Mouse (Mus musculus) heart, embryonic 11.5 days (tissue): ENCODE measurements around the gene Alox5. TPM values are rescaled to one million over a fixed set of nuclear protein-coding genes. Genes with fewer than 3 reads are reported as not detected.

Experiments
- ATAC-seq: fragments of 200-750 bp; cut with Nextera tagmentation; replicated peaks from 2 replicates; pipeline ENCODE4 v1.8.0; 2017; ENCODE audit warnings: moderate library complexity; ENCODE audit not compliant: insufficient number of reproducible peaks, low FRiP score, low TSS enrichment
- H3K27ac ChIP-seq: fragments of 300-500 bp; sonication (generic); 2 replicates; pipeline ENCODE4 v1.5.1; 2014; ENCODE audit warnings: mild to moderate bottlenecking, low read depth, low read length
- H3K27me3 ChIP-seq: fragments of 300-500 bp; sonication (generic); 2 replicates; pipeline ENCODE4 v1.6.1; 2014; ENCODE audit warnings: mild to moderate bottlenecking, low read length, mixed read lengths; ENCODE audit not compliant: control insufficient read depth, insufficient read depth
- H3K36me3 ChIP-seq: fragments of 300-500 bp; sonication (generic); 2 replicates; pipeline ENCODE4 v1.6.1; 2014; ENCODE audit warnings: mild to moderate bottlenecking, low read length, moderate library complexity, mixed read lengths; ENCODE audit not compliant: control insufficient read depth, insufficient read depth
- H3K4me1 ChIP-seq: fragments of 300-500 bp; sonication (generic); 2 replicates; pipeline ENCODE4 v1.6.1; 2014; ENCODE audit warnings: low read length; ENCODE audit not compliant: control insufficient read depth, insufficient read depth
- H3K4me2 ChIP-seq: fragments of 300-500 bp; sonication (generic); 2 replicates; pipeline ENCODE4 v1.6.1; 2014; ENCODE audit warnings: mild to moderate bottlenecking, moderate library complexity
- H3K4me3 ChIP-seq: fragments of 300-500 bp; sonication (generic); 2 replicates; pipeline ENCODE4 v1.5.1; 2014; ENCODE audit warnings: low read depth, low read length
- H3K9ac ChIP-seq: fragments of 300-500 bp; sonication (generic); 2 replicates; pipeline ENCODE4 v1.6.1; 2014; ENCODE audit warnings: mild to moderate bottlenecking, low read depth, low read length, moderate library complexity
- H3K9me3 ChIP-seq: fragments of 300-500 bp; sonication (generic); replicated peaks from 2 replicates; pipeline ENCODE4 v1.6.1; 2016; ENCODE audit warnings: low read length; ENCODE audit not compliant: control insufficient read depth
- WGBS: fragments of 180-500 bp; shearing (Covaris S2); extraction: QIAGEN DNeasy Blood & Tissue Kit; methylation state at CpG from one replicate; pipeline ENCODE4 v1.1.7; 2014; ENCODE audit not compliant: insufficient replicate concordance; 5-methylcytosine and 5-hydroxymethylcytosine counted together
- polyA plus RNA-seq: library from polyadenylated mRNA; unstranded; fragments of >200 nt; fragmentation: Nextera tagmentation; extraction: Ambion mirVana; gene quantifications from 2 replicates; pipeline ENCODE4 v1.2.1, GENCODE M21; 2014

The Alox5 gene
- polyA plus RNA-seq, 1 experiment from 2014 or later = 2.7 TPM

- Histone ChIP-seq H3K4me1 (peaks cover 4% of the 10 kb centered on the region), H3K27me3 (no peaks in the 10 kb centered on the region), H3K4me3 (no peak overlapping the region), H3K9ac (no peak overlapping the region), H3K27ac (no peak overlapping the region), H3K9me3 (0 out of 2 replicates have a peak, but pooled peaks cover 3% of the 10 kb centered on the region), H3K36me3 (no peaks in the 10 kb centered on the region; the same call in 1 of the 2 replicates), H3K4me2 (no peak overlapping the region)
- 77% methylated on average over 3 of the region's 3 CpGs for WGBS
- ATAC-seq = no peak
These were observed 33.4 kb downstream of the Alox5 start for GRCm38 (mm10) chr6:116427552-116427951.

- no peaks in the 10 kb centered on the region for H3K27me3 ChIP-seq
- H3K4me3 ChIP-seq = no peak overlapping the region
- no peak overlapping the region for H3K27ac ChIP-seq
- no peak overlapping the region for H3K4me2 ChIP-seq
- WGBS = 53% methylated on average over 2 of the region's 2 CpGs
- H3K9ac ChIP-seq = no peak overlapping the region
- no peaks in the 10 kb centered on the region for H3K36me3 ChIP-seq
- no peaks in the 10 kb centered on the region for H3K9me3 ChIP-seq
- H3K4me1 ChIP-seq = no peaks in the 10 kb centered on the region
- ATAC-seq = no peak
These were observed 37.3 kb downstream of the Alox5 start for GRCm38 (mm10) chr6:116423664-116424063.

- WGBS = 87% methylated on average over 7 of the region's 7 CpGs
- Histone ChIP-seq H3K36me3 (no peaks in the 10 kb centered on the region), H3K4me3 (no peak overlapping the region), H3K9me3 (no peaks in the 10 kb centered on the region), H3K27ac (no peak overlapping the region), H3K27me3 (no peaks in the 10 kb centered on the region), H3K9ac (no peak overlapping the region), H3K4me1 (no peaks in the 10 kb centered on the region), H3K4me2 (no peak overlapping the region)
- ATAC-seq = no peak
These were observed 38.0 kb downstream of the Alox5 start for GRCm38 (mm10) chr6:116422991-116423390.

- H3K9ac ChIP-seq = no peak overlapping the region
- no peaks in the 10 kb centered on the region for H3K9me3 ChIP-seq
- H3K36me3 ChIP-seq = no peaks in the 10 kb centered on the region
- no peaks in the 10 kb centered on the region for H3K27me3 ChIP-seq
- ATAC-seq = no peak
- no peak overlapping the region for H3K4me3 ChIP-seq
- H3K4me1 ChIP-seq = peaks cover 3% of the 10 kb centered on the region; the same call in 1 of the 2 replicates
- H3K27ac ChIP-seq = no peak overlapping the region
- 81% methylated on average over 10 of the region's 10 CpGs for WGBS
- H3K4me2 ChIP-seq = no peak overlapping the region
These were observed 40.7 kb downstream of the Alox5 start for GRCm38 (mm10) chr6:116420271-116420670.

GRCm38 (mm10) chr6:116419699-116420098, 41.3 kb downstream of the Alox5 start:
- H3K9me3 ChIP-seq = no peaks in the 10 kb centered on the region
- 67% methylated on average over 6 of the region's 6 CpGs for WGBS
- no peak overlapping the region for H3K9ac ChIP-seq
- no peaks in the 10 kb centered on the region for H3K36me3 ChIP-seq
- H3K4me2 ChIP-seq = no peak overlapping the region
- no peaks in the 10 kb centered on the region for H3K27me3 ChIP-seq
- ATAC-seq = no peak
- H3K4me1 ChIP-seq = peaks cover 3% of the 10 kb centered on the region; the same call in 1 of the 2 replicates
- H3K27ac ChIP-seq = no peak overlapping the region
- H3K4me3 ChIP-seq = no peak overlapping the region

GRCm38 (mm10) chr6:116418487-116418886, 42.5 kb downstream of the Alox5 start:
- Histone ChIP-seq H3K4me2 (no peak overlapping the region), H3K4me3 (no peak overlapping the region), H3K27ac (no peak overlapping the region), H3K36me3 (no peaks in the 10 kb centered on the region), H3K9me3 (no peaks in the 10 kb centered on the region), H3K4me1 (peaks cover 3% of the 10 kb centered on the region; the same call in 1 of the 2 replicates), H3K27me3 (no peaks in the 10 kb centered on the region), H3K9ac (no peak overlapping the region)
- WGBS = 94% methylated on average over 1 of the region's 1 CpGs
- ATAC-seq = no peak

GRCm38 (mm10) chr6:116417518-116418315, 43.3 kb downstream of the Alox5 start:
- no peak overlapping the region for H3K27ac ChIP-seq
- no peaks in the 10 kb centered on the region for H3K36me3 ChIP-seq
- H3K4me1 ChIP-seq = peaks cover 3% of the 10 kb centered on the region; the same call in 1 of the 2 replicates
- WGBS = 53% methylated on average over 6 of the region's 6 CpGs
- no peak for ATAC-seq
- no peak overlapping the region for H3K9ac ChIP-seq
- no peak overlapping the region for H3K4me2 ChIP-seq
- no peaks in the 10 kb centered on the region for H3K9me3 ChIP-seq
- no peak overlapping the region for H3K4me3 ChIP-seq
- H3K27me3 ChIP-seq = no peaks in the 10 kb centered on the region

GRCm38 (mm10) chr6:116416000-116416552, 44.9 kb downstream of the Alox5 start:
- Histone ChIP-seq H3K36me3 (no peaks in the 10 kb centered on the region), H3K9ac (no peak overlapping the region), H3K4me2 (no peak overlapping the region), H3K27me3 (no peaks in the 10 kb centered on the region), H3K4me3 (no peak overlapping the region), H3K4me1 (peaks cover 3% of the 10 kb centered on the region; the same call in 1 of the 2 replicates), H3K27ac (no peak overlapping the region), H3K9me3 (no peaks in the 10 kb centered on the region)
- ATAC-seq = no peak
- WGBS = 83% methylated on average over 6 of the region's 6 CpGs
